Mouse (Mus musculus) E14TG2a.4 (cell line): Measurements from ENCODE around the gene Olfr635.

Source experiments
- CTCF ChIP-seq: conservative IDR thresholded peaks from 2 replicates; pipeline ENCODE4 v1.5.1; 2014; ENCODE audit warnings: low read length
- NANOG ChIP-seq: IDR thresholded peaks from 2 replicates; pipeline ENCODE4 v1.6.1; 2014; ENCODE audit warnings: borderline replicate concordance, low read length, mixed read lengths
- POU5F1 ChIP-seq: IDR thresholded peaks from 2 replicates; pipeline ENCODE4 v1.6.1; 2014; ENCODE audit warnings: low read length, borderline replicate concordance

- TF ChIP-seq CTCF: no peak
- TF ChIP-seq NANOG: no peak
- no peak for TF ChIP-seq POU5F1
Observed at GRCm38 (mm10) chr7:103928525-103928924, 42.4 kb upstream of the Olfr635 start, which contains the start of gene Olfr631.
